Mouse (Mus musculus): Measurements from ENCODE around the gene Adcy5. TPM values are rescaled to one million over a fixed set of nuclear protein-coding genes. Genes with fewer than 3 reads are reported as not detected.

The Adcy5 gene
- total RNA-seq, 2 experiments from 2014 or later: 81.7 to 99.9 TPM

- no peak for DNase-seq (ENCODE audit: extremely low spot score in 1 of 2, low spot score in 2 of 2)
- intact Hi-C loops (cut with DNase I): no loop called here
Observed at GRCm38 (mm10) chr16:35302441-35303280, 148.0 kb downstream of the Adcy5 start.

GRCm38 (mm10) chr16:35303721-35304120 lies 149.0 kb downstream of the Adcy5 start:
- no peak for DNase-seq (ENCODE audit: extremely low spot score in 1 of 2, low spot score in 2 of 2)
- intact Hi-C loops (cut with DNase I): no loop called here

DNA sequence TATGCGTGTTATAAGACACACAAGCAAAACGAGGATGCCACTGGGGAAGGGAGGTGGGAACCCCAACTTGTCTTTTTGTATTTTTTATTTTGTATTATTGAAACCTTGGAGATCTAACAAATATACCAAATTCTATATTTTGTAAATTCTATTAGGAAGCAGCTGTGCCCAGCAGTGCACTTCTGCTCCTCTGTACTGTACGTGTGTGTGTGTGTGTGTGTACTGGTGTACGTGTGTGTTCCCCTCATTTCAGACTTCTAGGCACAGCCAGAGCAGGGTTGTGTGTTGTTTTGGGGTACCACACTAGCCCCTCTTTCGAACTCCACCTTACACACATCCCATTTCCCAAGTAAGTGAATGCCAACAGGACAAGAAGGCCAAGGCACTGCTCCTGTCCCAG lies 149.7 kb downstream of the Adcy5 start:
- intact Hi-C loops (cut with DNase I): no loop called here
- DNase-seq (ENCODE audit: extremely low spot score in 1 of 2, low spot score in 2 of 2): no peak

DNA sequence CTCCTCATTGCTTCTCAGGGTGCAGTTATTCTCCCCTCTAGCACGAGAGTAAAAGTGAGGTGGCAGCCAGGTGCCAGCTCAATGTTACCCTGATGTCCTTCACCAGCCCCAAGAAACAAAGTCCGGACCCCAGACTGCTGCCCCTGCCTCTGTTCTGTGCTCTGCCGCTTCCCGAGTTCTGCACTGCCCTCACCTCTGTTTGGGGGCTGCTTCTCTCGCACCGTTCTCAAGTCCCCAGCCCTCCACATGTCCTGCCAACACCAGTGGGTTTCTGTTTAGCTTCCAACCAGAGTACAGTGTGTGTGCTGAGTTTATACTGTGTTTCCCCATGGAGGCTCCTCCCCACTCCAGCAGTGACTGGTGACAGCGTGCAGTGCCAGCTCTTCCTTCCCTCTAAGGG lies 150.5 kb downstream of the Adcy5 start:
- DNase-seq (ENCODE audit: extremely low spot score in 1 of 2, low spot score in 2 of 2): no peak
- intact Hi-C loops (cut with DNase I): no loop called here

DNA sequence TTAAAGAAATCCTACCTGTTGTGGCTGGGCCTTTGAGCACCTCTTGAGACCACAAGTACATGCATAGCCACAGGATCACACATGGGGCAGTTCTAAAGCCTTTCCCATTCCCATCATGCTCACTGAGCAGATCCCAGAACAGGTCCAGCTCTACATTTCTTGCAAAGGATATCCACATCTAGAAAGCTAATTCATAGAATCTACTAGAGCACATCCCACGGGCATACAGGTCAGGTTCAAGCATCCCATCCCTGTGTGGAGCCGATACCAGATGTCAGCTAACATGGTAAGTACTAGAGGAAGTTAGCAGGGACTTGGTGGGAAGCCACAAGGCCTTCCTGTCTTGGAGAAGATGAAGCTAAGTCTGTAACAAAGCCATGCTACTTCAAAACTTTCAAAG lies 152.0 kb downstream of the Adcy5 start:
- DNase-seq (ENCODE audit: extremely low spot score in 1 of 2, low spot score in 2 of 2): no peak
- intact Hi-C loops (cut with DNase I): no loop called here

DNA sequence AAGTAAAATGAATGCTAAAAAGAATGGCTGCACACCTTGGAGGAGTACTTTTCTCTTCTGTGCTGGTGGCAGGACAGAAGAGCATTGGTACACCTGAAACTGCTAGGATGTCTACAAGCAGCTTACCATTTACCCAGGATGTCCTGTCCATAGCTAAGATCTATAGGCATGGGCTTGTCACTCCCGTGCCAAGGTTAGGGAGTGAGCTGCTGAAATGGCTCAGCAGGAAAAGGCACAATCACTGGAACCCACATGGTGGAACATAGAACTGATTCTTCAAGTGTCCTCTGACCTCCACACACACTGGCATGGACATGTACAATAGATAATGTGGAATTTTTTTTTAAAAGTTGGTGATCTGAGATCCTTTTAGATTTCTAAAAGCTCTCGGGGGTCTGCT lies 152.7 kb downstream of the Adcy5 start:
- intact Hi-C loops (cut with DNase I): no loop called here
- DNase-seq (ENCODE audit: extremely low spot score in 1 of 2, low spot score in 2 of 2): no peak

DNA sequence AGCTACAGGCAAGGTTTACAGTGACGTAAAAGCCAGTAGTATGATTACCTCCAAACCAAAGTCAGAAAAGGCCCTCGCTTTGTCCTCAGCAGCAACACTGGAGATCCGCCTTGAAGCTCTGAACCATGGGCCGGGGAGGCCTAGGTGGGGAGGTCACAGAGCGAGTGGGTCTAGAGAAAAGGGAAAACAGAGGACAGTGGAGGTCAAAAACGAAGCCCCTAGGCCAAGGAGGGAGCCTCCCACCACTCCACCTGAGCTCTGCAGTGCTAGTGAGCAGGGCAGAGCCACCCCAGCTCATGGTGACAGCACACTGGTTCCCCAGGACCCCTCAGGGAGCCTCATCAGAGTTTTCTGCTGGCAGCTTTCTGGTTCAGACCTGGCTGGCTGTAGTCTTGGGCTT lies 153.3 kb downstream of the Adcy5 start:
- no peak for DNase-seq (ENCODE audit: extremely low spot score in 1 of 2, low spot score in 2 of 2)
- intact Hi-C loops (cut with DNase I): no loop called here

DNA sequence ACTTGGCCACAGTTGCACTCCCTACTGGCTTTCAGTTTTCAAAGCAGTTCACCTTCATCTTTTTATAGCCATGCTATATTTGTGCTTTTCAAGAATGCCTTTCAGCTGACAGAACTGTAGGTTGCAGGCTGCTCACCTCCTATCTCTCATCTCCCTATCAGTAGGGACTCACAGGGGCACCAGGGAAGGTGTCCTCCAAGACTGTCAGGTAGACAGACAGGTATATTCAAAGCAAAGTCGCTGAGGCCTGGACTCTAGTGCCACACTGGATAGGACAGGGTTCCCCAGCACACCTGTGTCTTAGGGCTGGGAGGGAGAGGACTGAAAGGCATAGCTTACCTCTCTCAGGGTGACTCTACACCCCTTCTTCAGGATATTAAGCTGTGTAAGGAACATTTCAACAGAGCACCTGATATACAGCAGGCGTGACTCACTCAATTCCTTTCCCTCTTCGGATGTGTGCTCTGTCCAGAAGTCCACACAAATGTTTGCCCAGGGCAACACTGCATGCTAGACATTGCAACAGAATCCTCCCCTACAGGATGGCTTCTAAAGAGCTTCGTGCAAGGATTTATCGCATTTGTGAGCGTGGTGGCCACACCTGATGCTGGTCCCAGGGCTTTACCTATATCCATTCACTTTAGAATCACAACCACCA lies 153.9 kb downstream of the Adcy5 start:
- intact Hi-C loops (cut with DNase I): no loop called here
- no peak for DNase-seq (ENCODE audit: extremely low spot score in 1 of 2, low spot score in 2 of 2)

GRCm38 (mm10) chr16:35309634-35310033 lies 155.0 kb downstream of the Adcy5 start:
- no peak for DNase-seq (ENCODE audit: extremely low spot score in 1 of 2, low spot score in 2 of 2)
- intact Hi-C loops (cut with DNase I): no loop called here

GRCm38 (mm10) chr16:35310551-35311110 lies 156.0 kb downstream of the Adcy5 start:
- intact Hi-C loops (cut with DNase I): no loop called here
- DNase-seq (ENCODE audit: extremely low spot score in 1 of 2, low spot score in 2 of 2): no peak

DNA sequence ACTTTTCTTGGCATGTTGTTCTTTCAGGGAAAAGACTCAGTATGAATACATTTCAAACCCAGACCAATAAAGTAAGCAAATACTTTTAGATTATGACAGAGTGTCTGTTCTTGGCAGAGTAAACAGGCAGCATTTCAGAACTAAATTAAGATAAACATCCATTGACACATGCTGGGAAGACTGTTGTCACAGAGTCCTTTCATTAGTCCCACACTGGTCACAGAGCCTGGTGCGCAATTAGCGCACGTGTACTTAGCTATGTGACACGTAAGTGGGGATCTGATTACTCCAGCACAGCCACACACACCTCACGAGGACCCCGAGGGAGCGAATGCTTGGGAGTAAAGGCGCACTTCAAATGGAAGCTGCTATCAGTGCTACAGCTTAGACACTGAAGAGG lies 156.9 kb downstream of the Adcy5 start:
- DNase-seq (ENCODE audit: extremely low spot score in 1 of 2, low spot score in 2 of 2): peak in 1 of 2 experiments; percentile 16
- intact Hi-C loops (cut with DNase I): no loop called here

- DNase-seq (ENCODE audit: extremely low spot score in 1 of 2, low spot score in 2 of 2): no peak
- intact Hi-C loops (cut with DNase I): loop anchor here (5.0 kb wide), 1 partner anchor 312 kb away; no protein-coding TSS in a partner anchor
Observed at GRCm38 (mm10) chr16:35315496-35315895, 160.8 kb downstream of the Adcy5 start.

GRCm38 (mm10) chr16:35316856-35317264 lies 162.2 kb downstream of the Adcy5 start:
- no peak for DNase-seq (ENCODE audit: extremely low spot score in 1 of 2, low spot score in 2 of 2)
- intact Hi-C loops (cut with DNase I): loop anchor here (5.0 kb wide), 1 partner anchor 310 kb away; no protein-coding TSS in a partner anchor

DNA sequence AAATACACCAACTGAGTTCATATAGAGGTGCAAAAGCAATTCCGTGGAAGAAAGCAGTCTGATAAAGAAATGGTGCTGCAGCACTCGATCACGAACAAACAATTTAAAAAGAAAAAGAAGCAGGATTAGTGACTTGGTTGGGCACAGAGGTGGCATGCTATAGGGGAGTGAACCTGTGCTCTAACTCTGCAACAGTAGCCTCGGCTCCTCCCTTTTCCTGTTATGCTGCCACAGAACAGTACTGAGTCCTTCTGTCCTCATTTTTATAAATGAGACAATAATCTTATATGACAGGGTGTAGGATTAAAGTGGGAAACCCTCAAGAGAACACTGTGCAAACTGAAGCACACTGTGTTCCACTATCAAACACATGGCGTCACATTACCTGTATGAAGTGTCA lies 162.8 kb downstream of the Adcy5 start:
- intact Hi-C loops (cut with DNase I): loop anchor here (5.0 kb wide), 1 partner anchor 310 kb away; no protein-coding TSS in a partner anchor
- no peak for DNase-seq (ENCODE audit: extremely low spot score in 1 of 2, low spot score in 2 of 2)

- DNase-seq (ENCODE audit: extremely low spot score in 1 of 2, low spot score in 2 of 2): no peak
- intact Hi-C loops (cut with DNase I): loop anchor here (5.0 kb wide), 1 partner anchor 309 kb away; no protein-coding TSS in a partner anchor
Observed at GRCm38 (mm10) chr16:35318397-35318796, 163.7 kb downstream of the Adcy5 start.

DNA sequence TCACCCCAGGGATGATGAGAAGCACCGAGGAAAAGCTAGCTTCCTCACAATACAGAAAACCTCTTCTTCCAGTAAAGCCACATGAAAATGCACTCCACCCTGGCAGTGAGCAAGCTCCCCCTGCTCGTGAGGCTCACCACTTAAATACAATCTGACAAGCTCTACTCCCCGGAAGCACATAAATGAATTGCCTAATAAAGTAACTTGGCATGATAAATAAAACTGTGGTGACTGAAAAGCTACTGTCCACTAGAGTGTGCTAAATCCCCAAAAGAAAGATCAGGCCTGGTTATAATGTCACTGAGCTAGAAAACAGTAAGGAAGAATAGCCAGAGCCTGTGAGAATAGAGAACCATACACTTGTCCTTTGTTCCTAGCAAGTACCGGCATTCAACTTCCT lies 164.7 kb downstream of the Adcy5 start:
- intact Hi-C loops (cut with DNase I): loop anchor here (5.0 kb wide), 1 partner anchor 308 kb away; no protein-coding TSS in a partner anchor
- peak in 1 of 2 experiments; percentile 29 for DNase-seq (ENCODE audit: extremely low spot score in 1 of 2, low spot score in 2 of 2)

- DNase-seq (ENCODE audit: extremely low spot score in 1 of 2, low spot score in 2 of 2): no peak
- intact Hi-C loops (cut with DNase I): loop anchor here (5.0 to 10.0 kb wide), 2 partner anchors 308 to 495 kb away; no protein-coding TSS in a partner anchor
Observed at GRCm38 (mm10) chr16:35319773-35320172, 165.1 kb downstream of the Adcy5 start.

- DNase-seq (ENCODE audit: extremely low spot score in 1 of 2, low spot score in 2 of 2): no peak
- intact Hi-C loops (cut with DNase I): no loop called here
Observed at GRCm38 (mm10) chr16:35330451-35330850, 175.8 kb downstream of the Adcy5 start.
